Mouse (Mus musculus) intestine, embryonic 16.5 days (tissue): ENCODE data around the gene Siah3. TPM values are rescaled to one million over a fixed set of nuclear protein-coding genes. Genes with fewer than 3 reads are reported as not detected.

Experiments
- ATAC-seq: fragments of 200-750 bp; cut with Nextera tagmentation; 2 replicates; pipeline ENCODE4 v1.8.0; 2017; ENCODE audit warnings: moderate TSS enrichment, moderate library complexity
- H3K27ac ChIP-seq: fragments of 300-500 bp; sonication (generic); 2 replicates; pipeline ENCODE4 v1.5.1; 2014; ENCODE audit warnings: mild to moderate bottlenecking, low read length
- H3K27me3 ChIP-seq: fragments of 300-500 bp; sonication (generic); replicated peaks from 2 replicates; pipeline ENCODE4 v1.6.1; 2014; ENCODE audit warnings: low read length, control low read depth, mixed read lengths; ENCODE audit not compliant: control insufficient read depth, insufficient read depth
- H3K36me3 ChIP-seq: fragments of 300-500 bp; sonication (generic); 2 replicates; pipeline ENCODE4 v1.6.1; 2014; ENCODE audit warnings: low read length, control low read depth; ENCODE audit not compliant: control insufficient read depth, insufficient read depth
- H3K4me1 ChIP-seq: fragments of 300-500 bp; sonication (generic); 2 replicates; pipeline ENCODE4 v1.6.1; 2014; ENCODE audit warnings: low read length, control low read depth, mixed read lengths; ENCODE audit not compliant: control insufficient read depth, insufficient read depth
- H3K4me2 ChIP-seq: fragments of 300-500 bp; sonication (generic); 2 replicates; pipeline ENCODE4 v1.6.1; 2014; ENCODE audit warnings: low read depth, low read length, control low read depth
- H3K4me3 ChIP-seq: fragments of 300-500 bp; sonication (generic); 2 replicates; pipeline ENCODE4 v1.5.1; 2014; ENCODE audit warnings: mild to moderate bottlenecking, low read length
- H3K9ac ChIP-seq: fragments of 300-500 bp; sonication (generic); 2 replicates; pipeline ENCODE4 v1.6.1; 2014; ENCODE audit warnings: low read depth, low read length
- H3K9me3 ChIP-seq: fragments of 300-500 bp; sonication (generic); 2 replicates; pipeline ENCODE4 v1.6.1; 2016; ENCODE audit warnings: low read length, control low read depth; ENCODE audit not compliant: control insufficient read depth
- WGBS: fragments of 180-500 bp; shearing (Covaris S2); extraction: QIAGEN DNeasy Blood & Tissue Kit; methylation state at CpG from one replicate; pipeline ENCODE4 v1.1.7; 2014; 5-methylcytosine and 5-hydroxymethylcytosine counted together
- polyA plus RNA-seq: library from polyadenylated mRNA; unstranded; fragments of >200 nt; fragmentation: Nextera tagmentation; extraction: Ambion mirVana; gene quantifications from 2 replicates; pipeline ENCODE4 v1.2.1, GENCODE M21; 2015

Gene Siah3
- polyA plus RNA-seq, 1 experiment from 2014 or later: 0.16 TPM

GRCm38 (mm10) chr14:75527464-75528190 lies 71.8 kb downstream of the Siah3 start:
- no peaks in the 10 kb centered on the region for H3K9me3 ChIP-seq
- ATAC-seq: no peak
- H3K9ac ChIP-seq: no peak overlapping the region
- H3K4me3 ChIP-seq: no peak overlapping the region
- H3K36me3 ChIP-seq: no peaks in the 10 kb centered on the region
- no peaks in the 10 kb centered on the region for H3K27me3 ChIP-seq
- H3K4me1 ChIP-seq: no peaks in the 10 kb centered on the region; the same call in 1 of the 2 replicates
- H3K27ac ChIP-seq: no peak overlapping the region
- H3K4me2 ChIP-seq: no peak overlapping the region
- WGBS: 57% methylated on average over 10 of the region's 10 CpGs

- Histone ChIP-seq H3K9ac (no peak overlapping the region), H3K36me3 (no peaks in the 10 kb centered on the region), H3K4me2 (no peak overlapping the region), H3K27me3 (no peaks in the 10 kb centered on the region), H3K27ac (no peak overlapping the region), H3K4me3 (no peak overlapping the region), H3K9me3 (no peaks in the 10 kb centered on the region), H3K4me1 (no peaks in the 10 kb centered on the region; the same call in 1 of the 2 replicates)
- ATAC-seq: no peak
- 67% methylated on average over 7 of the region's 7 CpGs for WGBS
These were observed 75.1 kb downstream of the Siah3 start for GRCm38 (mm10) chr14:75530815-75531353.

- no peak overlapping the region for H3K4me2 ChIP-seq
- H3K4me3 ChIP-seq: no peak overlapping the region
- no peaks in the 10 kb centered on the region for H3K36me3 ChIP-seq
- no peak overlapping the region for H3K9ac ChIP-seq
- no peak for ATAC-seq
- WGBS: 37% methylated on average over 2 of the region's 2 CpGs
- no peak overlapping the region for H3K27ac ChIP-seq
- no peaks in the 10 kb centered on the region for H3K27me3 ChIP-seq
- no peaks in the 10 kb centered on the region for H3K4me1 ChIP-seq
- no peaks in the 10 kb centered on the region for H3K9me3 ChIP-seq
These were observed 83.4 kb downstream of the Siah3 start for GRCm38 (mm10) chr14:75539205-75539604.

- no peaks in the 10 kb centered on the region for H3K4me1 ChIP-seq
- H3K9ac ChIP-seq: no peak overlapping the region
- 63% methylated on average over 17 of the region's 17 CpGs for WGBS
- H3K27me3 ChIP-seq: no peaks in the 10 kb centered on the region
- H3K27ac ChIP-seq: no peak overlapping the region
- no peak for ATAC-seq
- H3K9me3 ChIP-seq: no peaks in the 10 kb centered on the region
- no peak overlapping the region for H3K4me3 ChIP-seq
- no peaks in the 10 kb centered on the region for H3K36me3 ChIP-seq
- no peak overlapping the region for H3K4me2 ChIP-seq
These were observed 84.6 kb downstream of the Siah3 start for GRCm38 (mm10) chr14:75540216-75540995.

- no peak overlapping the region for H3K4me2 ChIP-seq
- no peak overlapping the region for H3K4me3 ChIP-seq
- no peak overlapping the region for H3K9ac ChIP-seq
- no peaks in the 10 kb centered on the region for H3K9me3 ChIP-seq
- 29% methylated on average over 5 of the region's 5 CpGs for WGBS
- H3K27ac ChIP-seq: no peak overlapping the region
- H3K4me1 ChIP-seq: no peaks in the 10 kb centered on the region
- no peaks in the 10 kb centered on the region for H3K27me3 ChIP-seq
- no peaks in the 10 kb centered on the region for H3K36me3 ChIP-seq
- no peak for ATAC-seq
These were observed 85.2 kb downstream of the Siah3 start for GRCm38 (mm10) chr14:75540996-75541350.

GRCm38 (mm10) chr14:75541731-75542130 lies 85.9 kb downstream of the Siah3 start:
- no peak overlapping the region for H3K27ac ChIP-seq
- no peak for ATAC-seq
- H3K9ac ChIP-seq: no peak overlapping the region
- no peaks in the 10 kb centered on the region for H3K36me3 ChIP-seq
- H3K27me3 ChIP-seq: no peaks in the 10 kb centered on the region
- WGBS: 39% methylated on average over 8 of the region's 8 CpGs
- H3K4me3 ChIP-seq: no peak overlapping the region
- H3K4me1 ChIP-seq: no peaks in the 10 kb centered on the region
- no peaks in the 10 kb centered on the region for H3K9me3 ChIP-seq
- H3K4me2 ChIP-seq: no peak overlapping the region

- WGBS: 57% methylated on average over 9 of the region's 9 CpGs
- H3K4me2 ChIP-seq: no peak overlapping the region
These were observed 106.0 kb downstream of the Siah3 start for GRCm38 (mm10) chr14:75561577-75562331.

GRCm38 (mm10) chr14:75565534-75566140 lies 109.9 kb downstream of the Siah3 start:
- H3K36me3 ChIP-seq: no peaks in the 10 kb centered on the region
- H3K27ac ChIP-seq: no peak overlapping the region
- no peak overlapping the region for H3K4me3 ChIP-seq
- H3K9ac ChIP-seq: no peak overlapping the region
- ATAC-seq: no peak; the same call in 1 of the 2 replicates
- H3K4me2 ChIP-seq: no peak overlapping the region
- 67% methylated on average over 14 of the region's 14 CpGs for WGBS
- H3K9me3 ChIP-seq: no peaks in the 10 kb centered on the region
- H3K27me3 ChIP-seq: no peaks in the 10 kb centered on the region
- H3K4me1 ChIP-seq: no peaks in the 10 kb centered on the region

More at GRCm38 (mm10) chr14:75561577-75562331, 106.0 kb downstream of the Siah3 start:
- Histone ChIP-seq H3K27ac (no peak overlapping the region), H3K9me3 (no peaks in the 10 kb centered on the region), H3K4me3 (no peak overlapping the region), H3K27me3 (no peaks in the 10 kb centered on the region), H3K9ac (no peak overlapping the region), H3K36me3 (no peaks in the 10 kb centered on the region), H3K4me1 (no peaks in the 10 kb centered on the region)
- no peak for ATAC-seq

GRCm38 (mm10) chr14:75566303-75566702 lies 110.5 kb downstream of the Siah3 start:
- Histone ChIP-seq H3K4me2 (no peak overlapping the region), H3K36me3 (no peaks in the 10 kb centered on the region), H3K27me3 (no peaks in the 10 kb centered on the region), H3K4me3 (no peak overlapping the region), H3K4me1 (no peaks in the 10 kb centered on the region), H3K9me3 (no peaks in the 10 kb centered on the region), H3K27ac (no peak overlapping the region), H3K9ac (no peak overlapping the region)
- no peak for ATAC-seq
- 82% methylated on average over 3 of the region's 3 CpGs for WGBS
